Mouse (Mus musculus) embryonic facial prominence, embryonic 14.5 days (tissue): ENCODE data around the gene Rnls. TPM values are rescaled to one million over a fixed set of nuclear protein-coding genes. Genes with fewer than 3 reads are reported as not detected.

Experiments used
- ATAC-seq: fragments of 200-750 bp; cut with Nextera tagmentation; 2 replicates; pipeline ENCODE4 v1.8.0; 2017; ENCODE audit warnings: low read depth, moderate number of reproducible peaks, moderate TSS enrichment
- DNase-seq: peaks from one replicate; pipeline ENCODE4 v3.0.0-alpha.2; 2015; ENCODE audit warnings: low spot score
- H3K27ac ChIP-seq: fragments of 300-500 bp; sonication (generic); replicated peaks from 2 replicates; pipeline ENCODE4 v1.5.1; 2014; ENCODE audit warnings: low read depth, mild to moderate bottlenecking, low read length, moderate library complexity
- H3K27me3 ChIP-seq: fragments of 300-500 bp; sonication (generic); replicated peaks from 2 replicates; pipeline ENCODE4 v1.6.1; 2014; ENCODE audit warnings: low read length; ENCODE audit not compliant: control insufficient read depth, insufficient read depth
- H3K36me3 ChIP-seq: fragments of 300-500 bp; sonication (generic); 2 replicates; pipeline ENCODE4 v1.6.1; 2014; ENCODE audit warnings: low read length, mixed read lengths; ENCODE audit not compliant: control insufficient read depth, insufficient read depth
- H3K4me1 ChIP-seq: fragments of 300-500 bp; sonication (generic); 2 replicates; pipeline ENCODE4 v1.6.1; 2014; ENCODE audit warnings: antibody characterized with exemption, low read length; ENCODE audit not compliant: control insufficient read depth, insufficient read depth
- H3K4me2 ChIP-seq: fragments of 300-500 bp; sonication (generic); 2 replicates; pipeline ENCODE4 v1.6.1; 2014; ENCODE audit warnings: low read depth, mild to moderate bottlenecking, low read length, moderate library complexity, mixed read lengths
- H3K4me3 ChIP-seq: fragments of 300-500 bp; sonication (generic); 2 replicates; pipeline ENCODE4 v1.5.1; 2014; ENCODE audit warnings: low read depth, mild to moderate bottlenecking, low read length
- H3K9ac ChIP-seq: fragments of 300-500 bp; sonication (generic); 2 replicates; pipeline ENCODE4 v1.6.1; 2014; ENCODE audit warnings: low read depth, mild to moderate bottlenecking, low read length, moderate library complexity, mixed read lengths
- H3K9me3 ChIP-seq: fragments of 300-500 bp; sonication (generic); 2 replicates; pipeline ENCODE4 v1.6.1; 2016; ENCODE audit warnings: low read length; ENCODE audit not compliant: control insufficient read depth
- WGBS: fragments of 180-500 bp; shearing (Covaris S2); extraction: QIAGEN DNeasy Blood & Tissue Kit; methylation state at CpG from one replicate; pipeline ENCODE4 v1.1.7; 2014; 5-methylcytosine and 5-hydroxymethylcytosine counted together
- polyA plus RNA-seq: library from polyadenylated mRNA; unstranded; fragments of >200 nt; fragmentation: Nextera tagmentation; extraction: Ambion mirVana; gene quantifications from 2 replicates; pipeline ENCODE4 v1.2.1, GENCODE M21; 2014

Rnls gene
- polyA plus RNA-seq, 1 experiment from 2014 or later: 6.3 TPM

DNA sequence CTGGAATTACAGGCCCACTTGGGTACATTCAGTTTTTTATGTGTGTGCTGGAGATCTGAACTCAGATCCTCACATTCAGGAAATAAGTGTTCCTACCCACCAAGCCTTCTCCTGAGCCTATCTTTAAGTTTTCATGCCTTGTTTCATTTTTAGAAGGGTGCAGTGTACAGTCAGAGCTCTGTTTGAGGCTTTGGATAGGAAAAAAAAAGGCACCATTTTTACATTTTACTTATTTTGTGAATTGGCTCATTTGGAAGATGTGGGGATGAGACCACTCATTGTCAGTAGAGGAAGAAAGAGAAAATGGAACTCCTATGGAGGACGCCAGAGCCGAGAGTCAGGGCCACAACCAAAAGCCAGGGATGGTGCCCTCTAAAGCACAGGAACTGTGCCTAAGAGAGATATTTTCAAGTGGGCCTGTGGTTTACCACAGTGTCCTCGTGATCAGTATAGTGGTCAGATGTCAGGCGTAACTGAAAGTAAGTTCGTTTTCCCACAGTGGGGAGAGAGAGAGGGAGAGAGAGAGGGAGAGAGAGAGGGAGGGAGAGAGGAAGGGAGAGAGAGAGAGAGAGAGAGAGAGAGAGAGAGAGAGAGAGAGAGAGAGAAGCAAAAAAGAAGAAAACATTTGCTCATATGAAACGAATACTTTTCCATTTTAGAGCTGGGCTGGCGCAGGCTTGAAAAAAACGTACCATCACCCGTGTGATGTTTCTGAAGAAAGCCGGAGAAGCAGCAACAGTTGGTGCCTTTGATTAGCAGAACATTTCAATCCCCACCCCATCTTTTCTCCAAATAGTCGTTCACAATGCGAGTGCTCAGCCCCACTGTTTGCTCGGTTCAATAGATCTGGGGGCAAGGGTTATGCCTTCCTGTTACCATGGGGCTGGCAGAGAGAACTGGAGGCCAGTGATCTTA lies 290.7 kb downstream of the Rnls start:
- no peak overlapping the region for H3K4me3 ChIP-seq
- no peak for ATAC-seq
- no peaks in the 10 kb centered on the region for H3K27me3 ChIP-seq
- DNase-seq: peak; percentile 69
- H3K27ac ChIP-seq: peak overlapping the region; percentile 28; the same call in 1 of the 2 replicates
- H3K9me3 ChIP-seq: no peaks in the 10 kb centered on the region
- peaks cover 16% of the 10 kb centered on the region; the same call in 1 of the 2 replicates for H3K4me1 ChIP-seq
- H3K9ac ChIP-seq: 0 out of 2 replicates have a peak overlapping the region, but pooled peaks have one; percentile 22
- peak overlapping the region; percentile 43 for H3K4me2 ChIP-seq
- H3K36me3 ChIP-seq: no peaks in the 10 kb centered on the region
- 43% methylated on average over 12 of the region's 13 CpGs for WGBS

DNA sequence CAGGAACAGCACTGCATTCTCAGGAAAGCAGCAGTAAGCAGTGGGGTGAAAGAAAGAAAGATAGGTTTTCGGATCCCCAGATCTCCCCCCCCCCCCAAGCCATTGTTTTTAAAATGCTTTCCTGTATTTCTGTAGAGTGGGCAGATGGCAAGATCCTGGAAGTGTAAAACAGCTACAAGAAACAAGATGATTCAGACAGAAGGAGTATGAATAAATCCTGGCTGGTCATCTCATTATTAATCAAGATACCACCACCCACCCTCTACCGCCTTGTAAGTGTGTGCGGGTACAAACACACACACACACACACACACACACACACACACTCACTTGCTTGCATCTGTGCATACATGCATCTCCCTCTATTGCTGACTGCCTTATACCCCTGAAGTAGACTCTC lies 291.5 kb downstream of the Rnls start:
- WGBS: 65% methylated on average over 3 of the region's 3 CpGs
- no peaks in the 10 kb centered on the region for H3K27me3 ChIP-seq

DNA sequence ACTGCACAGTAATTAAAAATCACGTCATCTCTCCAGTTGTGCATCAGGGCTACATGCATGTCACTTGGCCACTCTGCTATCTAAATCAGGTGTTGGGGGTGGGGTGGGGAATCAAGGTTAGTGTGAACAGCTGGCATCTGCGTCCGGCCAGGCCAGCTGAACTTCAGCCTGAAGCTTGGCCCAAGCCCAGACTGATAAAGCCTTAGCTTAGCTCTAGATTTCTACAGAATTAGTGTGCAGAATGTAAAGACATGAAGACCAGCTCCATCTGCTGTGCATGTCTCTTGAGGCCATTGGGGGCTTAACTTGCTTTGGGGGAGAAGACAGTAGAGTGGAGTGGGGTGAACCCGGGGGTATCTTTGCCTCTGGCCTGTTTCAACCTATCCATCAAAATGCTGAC lies 292.1 kb downstream of the Rnls start:
- ATAC-seq: no peak; the same call in 1 of the 2 replicates
- no peak overlapping the region for H3K27ac ChIP-seq
- H3K27me3 ChIP-seq: no peaks in the 10 kb centered on the region
- WGBS: 49% methylated on average over 4 of the region's 4 CpGs
- no peak overlapping the region for H3K4me3 ChIP-seq
- H3K4me1 ChIP-seq: peaks cover 16% of the 10 kb centered on the region; the same call in 1 of the 2 replicates
- H3K9ac ChIP-seq: no peak overlapping the region
- no peak for DNase-seq
- H3K36me3 ChIP-seq: no peaks in the 10 kb centered on the region
- H3K9me3 ChIP-seq: no peaks in the 10 kb centered on the region
- no peak overlapping the region for H3K4me2 ChIP-seq

More for the DNA sequence above, 291.5 kb downstream of the Rnls start:
- no peak overlapping the region for H3K4me3 ChIP-seq
- H3K36me3 ChIP-seq: no peaks in the 10 kb centered on the region
- DNase-seq (no peak), ATAC-seq (no peak)
- H3K4me1 ChIP-seq: peaks cover 16% of the 10 kb centered on the region; the same call in 1 of the 2 replicates
- H3K9ac ChIP-seq: no peak overlapping the region
- H3K4me2 ChIP-seq: no peak overlapping the region
- H3K27ac ChIP-seq: no peak overlapping the region
- no peaks in the 10 kb centered on the region for H3K9me3 ChIP-seq

DNA sequence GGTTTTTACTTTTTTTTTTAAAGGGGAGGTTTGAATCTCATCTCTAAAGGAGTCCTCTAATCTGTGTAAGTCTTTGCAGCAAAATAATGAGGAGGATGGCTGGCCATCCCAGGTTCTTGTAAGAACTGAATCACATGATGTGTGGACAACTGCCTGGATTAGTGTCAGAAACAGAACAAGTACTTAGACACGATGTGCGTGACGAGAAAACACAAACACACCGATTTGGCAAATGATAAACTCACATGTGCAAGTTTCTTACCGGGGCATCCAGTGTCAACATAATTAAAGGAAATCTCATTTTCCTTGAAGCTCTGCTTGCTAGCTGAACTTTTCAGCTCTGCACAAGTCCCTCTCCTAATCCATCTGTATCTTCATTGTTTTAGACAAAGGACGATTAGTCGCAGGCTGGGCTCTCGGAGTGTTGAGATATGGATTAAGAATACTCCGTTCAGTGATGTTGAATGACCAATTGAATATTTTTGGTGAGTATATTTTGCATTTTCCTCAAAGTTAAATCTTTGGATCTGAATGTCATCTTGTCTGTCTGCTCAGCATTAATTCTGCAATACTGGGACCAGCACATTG lies 292.8 kb downstream of the Rnls start:
- H3K36me3 ChIP-seq: no peaks in the 10 kb centered on the region
- H3K4me3 ChIP-seq: no peak overlapping the region
- no peak overlapping the region for H3K27ac ChIP-seq
- ATAC-seq (no peak), DNase-seq (no peak)
- H3K4me1 ChIP-seq: peaks cover 16% of the 10 kb centered on the region; the same call in 1 of the 2 replicates
- no peaks in the 10 kb centered on the region for H3K27me3 ChIP-seq
- no peak overlapping the region for H3K4me2 ChIP-seq
- WGBS: 61% methylated on average over 9 of the region's 9 CpGs
- no peak overlapping the region for H3K9ac ChIP-seq
- H3K9me3 ChIP-seq: no peaks in the 10 kb centered on the region

DNA sequence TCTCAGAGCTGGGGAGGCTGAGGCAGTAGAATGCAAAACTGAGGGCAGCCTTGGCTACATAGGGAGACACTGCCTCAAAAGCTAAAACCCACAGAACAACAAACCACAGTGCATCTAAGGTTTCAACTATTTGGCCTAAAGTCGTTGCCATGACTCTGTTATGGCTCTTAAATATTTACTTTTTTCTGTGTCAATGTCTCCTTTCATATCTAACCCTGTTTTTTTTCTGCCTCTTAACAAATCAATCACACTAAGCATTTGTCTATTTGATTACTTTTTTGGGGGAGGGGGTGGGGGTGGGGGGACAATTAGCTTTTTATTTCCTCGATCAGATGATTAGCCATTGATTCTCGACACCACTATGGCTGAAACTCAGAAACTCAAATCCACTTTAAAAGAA lies 294.4 kb downstream of the Rnls start:
- Histone ChIP-seq H3K9ac (no peak overlapping the region), H3K27ac (no peak overlapping the region), H3K4me1 (peaks cover 16% of the 10 kb centered on the region; the same call in 1 of the 2 replicates), H3K36me3 (no peaks in the 10 kb centered on the region), H3K4me2 (no peak overlapping the region), H3K9me3 (no peaks in the 10 kb centered on the region), H3K27me3 (no peaks in the 10 kb centered on the region), H3K4me3 (no peak overlapping the region)
- WGBS: 39% methylated on average over 3 of the region's 3 CpGs
- no peak for DNase-seq
- ATAC-seq: no peak

DNA sequence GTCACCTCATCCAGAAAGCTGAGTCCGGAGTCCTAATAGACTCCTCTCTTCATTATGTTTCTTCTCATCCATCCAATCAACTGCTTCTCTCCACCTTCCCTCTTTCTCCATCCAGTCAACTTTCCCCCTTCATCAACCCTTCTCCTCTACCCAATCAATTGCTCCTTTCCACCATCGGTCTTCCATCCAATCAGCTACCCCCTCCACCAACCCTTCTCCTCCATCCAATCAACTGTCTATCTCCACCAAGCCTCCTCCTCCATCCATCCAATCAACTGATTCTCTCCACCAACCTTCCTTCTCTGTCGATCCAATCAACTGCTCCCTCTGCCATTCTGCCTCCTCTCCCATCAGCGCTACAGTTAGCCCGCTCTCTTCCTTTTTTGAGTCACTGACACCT lies 295.5 kb downstream of the Rnls start:
- H3K27ac ChIP-seq: no peak overlapping the region
- H3K27me3 ChIP-seq: no peaks in the 10 kb centered on the region
- no peak overlapping the region for H3K4me3 ChIP-seq
- ATAC-seq (no peak), DNase-seq (no peak)
- no peaks in the 10 kb centered on the region for H3K36me3 ChIP-seq
- WGBS: 98% methylated on average over 5 of the region's 5 CpGs
- H3K4me2 ChIP-seq: no peak overlapping the region
- no peak overlapping the region for H3K9ac ChIP-seq
- no peaks in the 10 kb centered on the region for H3K9me3 ChIP-seq
- H3K4me1 ChIP-seq: peaks cover 12% of the 10 kb centered on the region; the same call in 1 of the 2 replicates

DNA sequence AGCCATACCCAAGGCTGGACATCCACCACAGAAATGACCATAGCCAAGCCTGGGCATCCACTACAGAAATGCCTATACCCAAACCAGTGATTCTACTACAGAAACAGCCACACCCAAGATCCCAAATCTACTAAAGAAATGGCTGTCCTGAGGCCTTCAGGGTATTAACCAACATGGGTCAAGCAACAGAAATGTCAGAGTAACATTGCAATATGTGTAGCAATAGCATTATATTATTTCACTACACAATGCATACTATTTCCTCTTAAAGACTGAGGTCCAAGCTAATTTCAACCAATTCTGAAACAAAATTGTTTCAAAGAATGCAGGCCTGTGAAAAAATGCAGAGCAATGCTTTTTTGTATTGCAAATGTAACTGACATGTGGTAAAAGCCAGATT lies 299.5 kb downstream of the Rnls start:
- Histone ChIP-seq H3K9me3 (no peaks in the 10 kb centered on the region), H3K4me3 (no peak overlapping the region), H3K36me3 (no peaks in the 10 kb centered on the region), H3K9ac (no peak overlapping the region), H3K4me1 (no peaks in the 10 kb centered on the region), H3K27ac (no peak overlapping the region), H3K27me3 (no peaks in the 10 kb centered on the region), H3K4me2 (no peak overlapping the region)
- ATAC-seq (no peak), DNase-seq (no peak)

DNA sequence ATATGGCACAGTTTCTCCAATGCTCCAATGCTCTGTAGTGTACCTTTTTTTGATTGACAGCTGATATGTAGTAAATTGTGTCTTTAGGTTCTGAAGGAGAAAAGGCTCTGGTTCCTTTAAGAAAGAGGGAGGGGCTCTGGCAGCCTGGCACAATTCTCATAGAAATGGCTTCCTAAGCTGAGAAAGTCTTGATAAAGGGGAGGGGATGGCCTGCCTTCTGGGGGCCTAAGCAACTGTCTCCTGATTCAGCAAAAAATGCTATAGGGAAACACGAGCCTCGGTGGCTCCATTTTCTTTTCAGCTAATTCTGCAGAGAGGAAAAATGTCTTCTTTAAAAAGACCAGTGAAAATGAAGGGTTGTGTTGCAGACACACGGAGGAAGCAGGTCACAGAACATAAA lies 300.8 kb downstream of the Rnls start:
- no peaks in the 10 kb centered on the region for H3K4me1 ChIP-seq
- no peaks in the 10 kb centered on the region for H3K9me3 ChIP-seq
- no peak overlapping the region for H3K9ac ChIP-seq
- ATAC-seq (no peak), DNase-seq (no peak)
- no peaks in the 10 kb centered on the region for H3K36me3 ChIP-seq
- no peaks in the 10 kb centered on the region for H3K27me3 ChIP-seq
- WGBS: 33% methylated on average over 3 of the region's 3 CpGs
- H3K4me3 ChIP-seq: no peak overlapping the region
- H3K4me2 ChIP-seq: no peak overlapping the region
- no peak overlapping the region for H3K27ac ChIP-seq
